Mouse (Mus musculus): ENCODE measurements around the gene Gdf5.

GRCm38 (mm10) chr2:155903632-155904008, 41.5 kb downstream of the Gdf5 start:
- TF ChIP-seq CTCF (IDR thresholded peaks at IDR 0.05; ENCODE audit: insufficient read depth, low read length), result no peak
- TF ChIP-seq POLR2A (IDR thresholded peaks at IDR 0.05; ENCODE audit: borderline replicate concordance, extremely low read depth, low read depth, low read length), result no peak
